Mouse (Mus musculus) Patski (cell line): ENCODE data around the gene Kcng1. TPM values are rescaled to one million over a fixed set of nuclear protein-coding genes. Genes with fewer than 3 reads are reported as not detected.

Experiments used
- ATAC-seq: fragments of 100-300 bp; one replicate; pipeline ENCODE4 v1.8.0; 2021
- CTCF ChIA-PET: fragments of 350-600 bp; sonication (Branson Sonifier 250); formaldehyde crosslinking; loops from one replicate; lab custom pipeline; 2022; ENCODE audit warnings: inconsistent platforms; lab: Charles Lee
- POLR2A ChIA-PET: fragments of 350-600 bp; sonication (Branson Sonifier 250); formaldehyde crosslinking; loops from one replicate; lab custom pipeline; 2022; ENCODE audit warnings: antibody characterized with exemption, inconsistent platforms; lab: Charles Lee
- DNase-seq: peaks from one replicate; pipeline ENCODE4 v3.0.0-alpha.2; 2011; ENCODE audit warnings: low read depth, low spot score
- H3K27me3 ChIP-seq: fragments of 371-371 bp; one replicate; pipeline ENCODE4 v1.5.1; 2021
- CTCF ChIP-seq: fragments of 100-300 bp; IDR thresholded peaks from one replicate; pipeline ENCODE4 v1.5.1; 2021
- in situ Hi-C: fragments of 300-500 bp; cut with MboI; formaldehyde crosslinking; loops from 3 replicates; pipeline ENCODE4 v1.11.1; 2018; ENCODE audit warnings: low pct_unique_long_range_greater_than_20kb, mixed read lengths
- polyA plus RNA-seq: library from polyadenylated mRNA; unstranded; gene quantifications from one replicate; pipeline ENCODE4 v1.2.3, GENCODE M21; 2021

The Kcng1 gene
- polyA plus RNA-seq, 1 experiment from 2014 or later: not detected

DNA sequence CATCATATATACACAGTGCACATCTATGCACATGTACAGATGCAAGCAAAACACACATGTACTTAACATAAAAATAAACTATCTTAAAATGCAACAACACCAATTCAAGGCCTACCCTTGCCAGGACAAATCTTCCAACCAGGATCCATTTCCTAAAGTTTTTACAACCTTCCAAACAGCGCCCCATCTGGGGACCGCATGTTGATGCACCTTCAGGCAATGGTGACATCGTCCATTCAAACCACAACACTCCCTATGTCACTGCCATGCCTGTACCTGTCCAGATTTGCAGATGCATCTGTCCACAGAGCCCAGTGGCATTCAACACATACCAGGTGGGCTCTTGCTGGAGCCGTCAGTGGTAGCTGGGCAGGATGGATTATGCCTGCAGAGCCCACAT, 38.3 kb downstream of the Kcng1 start:
- ATAC-seq (no peak), DNase-seq (no peak)
- peaks cover 3% of the 10 kb centered on the region for H3K27me3 ChIP-seq
- TF ChIP-seq CTCF: peak; percentile 35
- ChIA-PET CTCF (no interaction called here), POLR2A (no interaction called here)
- in situ Hi-C loops: no loop called here

DNA sequence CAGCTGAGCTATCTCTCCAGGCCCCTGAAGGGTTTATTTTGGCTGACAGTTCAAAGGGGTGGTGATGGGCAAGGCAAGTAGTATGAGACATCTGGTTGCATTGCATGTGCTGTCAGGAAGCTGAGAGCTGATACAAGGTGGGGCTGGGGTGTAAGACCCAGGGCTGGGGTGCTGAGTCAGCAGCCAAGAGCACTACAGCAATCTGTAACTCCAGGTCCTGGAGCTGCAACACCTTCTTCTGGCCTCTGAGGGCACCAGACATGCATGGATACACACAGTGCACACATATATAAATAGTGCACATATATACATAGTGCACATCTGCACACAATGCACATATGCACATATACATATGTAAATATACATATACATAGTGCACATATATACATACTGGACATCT, 38.7 kb downstream of the Kcng1 start:
- ATAC-seq: no peak
- ChIA-PET CTCF (no interaction called here), POLR2A (no interaction called here)
- in situ Hi-C loops: no loop called here
- peaks cover 3% of the 10 kb centered on the region for H3K27me3 ChIP-seq
- DNase-seq: no peak
- no peak for TF ChIP-seq CTCF

DNA sequence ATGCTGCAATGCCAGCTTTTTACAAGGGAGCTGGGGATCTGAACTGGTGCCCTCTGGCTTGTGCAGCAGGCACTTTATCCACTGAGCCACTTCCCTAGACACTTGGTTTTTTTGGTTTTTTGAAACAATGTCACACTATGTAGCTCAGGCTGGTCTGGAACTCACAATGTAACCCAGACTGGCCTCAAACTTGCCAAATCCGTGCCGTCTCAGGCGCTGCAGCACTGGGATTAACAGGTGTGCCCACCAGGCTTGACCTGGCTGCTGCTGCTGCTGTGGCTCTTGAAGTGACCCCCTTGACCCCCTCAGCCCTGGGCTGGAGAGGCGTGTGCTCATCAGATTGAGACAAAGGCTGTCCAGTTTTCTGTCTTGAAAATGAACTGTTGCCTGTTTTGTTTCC, 43.2 kb downstream of the Kcng1 start:
- CTCF ChIA-PET: no interaction called here
- POLR2A ChIA-PET: interaction anchor here (0.7 kb wide), 1 partner anchor 9 kb away, joined by 3 read pairs; no protein-coding TSS in a partner anchor
- no peak for ATAC-seq
- TF ChIP-seq CTCF: no peak
- in situ Hi-C loops: no loop called here
- no peaks in the 10 kb centered on the region for H3K27me3 ChIP-seq
- DNase-seq: no peak

DNA sequence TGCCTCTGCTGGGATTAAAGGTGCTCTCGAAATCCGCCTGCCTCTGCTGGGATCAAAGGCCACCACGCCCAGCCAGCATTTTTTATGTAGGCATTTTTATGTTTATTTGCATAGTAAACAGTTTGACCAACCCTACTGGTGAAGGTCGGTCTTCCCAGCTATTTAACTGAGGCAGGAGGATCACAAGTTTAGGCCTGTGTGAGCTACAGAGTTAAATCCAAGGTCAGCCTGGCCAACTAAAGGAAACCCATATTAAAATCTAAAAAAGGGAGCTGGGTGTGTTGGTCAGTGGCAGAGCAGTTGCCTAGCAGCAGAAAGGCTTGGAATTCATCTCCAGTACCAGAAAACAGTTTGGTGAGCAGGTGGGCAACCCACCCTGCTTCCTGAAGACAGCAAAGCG, 48.2 kb downstream of the Kcng1 start:
- no peaks in the 10 kb centered on the region for H3K27me3 ChIP-seq
- CTCF ChIA-PET: no interaction called here
- ATAC-seq (no peak), DNase-seq (no peak)
- in situ Hi-C loops: no loop called here
- no peak for TF ChIP-seq CTCF
- POLR2A ChIA-PET: no interaction called here

DNA sequence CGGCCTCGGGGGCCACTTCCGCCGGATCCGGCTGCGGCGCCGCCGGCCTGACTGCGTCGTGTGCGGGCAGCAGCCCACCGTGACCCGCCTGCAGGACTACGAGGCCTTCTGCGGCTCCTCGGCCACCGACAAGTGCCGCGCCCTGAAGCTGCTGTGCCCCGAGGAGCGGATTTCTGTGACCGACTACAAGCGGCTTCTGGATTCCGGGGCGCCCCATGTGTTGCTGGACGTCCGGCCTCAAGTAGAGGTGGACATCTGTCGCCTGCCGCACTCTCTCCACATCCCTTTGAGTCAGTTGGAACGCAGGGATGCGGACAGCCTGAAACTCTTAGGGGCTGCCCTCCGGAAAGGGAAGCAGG, 50.1 kb downstream of the Kcng1 start:
- ChIA-PET POLR2A (no interaction called here), CTCF (interaction anchor here (1.1 kb wide), 1 partner anchor 9 kb away, joined by 3 read pairs; no protein-coding TSS in a partner anchor)
- no peak for ATAC-seq
- in situ Hi-C loops: no loop called here
- no peaks in the 10 kb centered on the region for H3K27me3 ChIP-seq
- TF ChIP-seq CTCF: no peak
- DNase-seq: no peak

DNA sequence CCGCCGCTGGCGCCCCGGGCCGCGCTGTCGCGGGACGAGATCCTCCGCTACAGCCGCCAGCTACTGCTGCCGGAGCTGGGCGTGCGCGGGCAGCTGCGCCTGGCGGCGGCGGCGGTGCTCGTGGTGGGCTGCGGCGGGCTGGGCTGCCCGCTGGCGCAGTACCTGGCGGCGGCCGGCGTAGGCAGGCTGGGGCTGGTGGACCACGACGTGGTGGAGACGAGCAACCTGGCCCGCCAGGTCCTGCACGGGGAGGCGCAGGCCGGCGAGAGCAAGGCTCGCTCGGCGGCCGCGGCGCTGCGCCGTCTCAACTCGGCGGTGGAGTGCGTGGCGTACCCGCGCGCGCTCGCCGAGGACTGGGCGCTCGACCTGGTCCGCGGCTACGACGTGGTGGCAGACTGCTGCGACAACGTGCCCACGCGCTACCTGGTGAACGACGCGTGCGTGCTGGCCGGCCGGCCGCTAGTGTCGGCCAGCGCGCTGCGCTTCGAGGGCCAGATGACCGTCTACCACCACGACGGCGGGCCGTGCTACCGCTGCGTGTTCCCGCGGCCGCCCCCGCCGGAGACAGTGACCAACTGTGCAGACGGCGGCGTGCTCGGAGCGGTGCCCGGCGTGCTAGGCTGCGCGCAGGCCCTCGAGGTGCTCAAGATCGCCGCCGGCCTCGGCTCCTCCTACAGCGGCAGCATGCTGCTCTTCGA, 50.6 kb downstream of the Kcng1 start:
- H3K27me3 ChIP-seq: no peaks in the 10 kb centered on the region
- ChIA-PET CTCF (no interaction called here), POLR2A (no interaction called here)
- no peak for TF ChIP-seq CTCF
- in situ Hi-C loops: no loop called here
- peak; percentile 32 for ATAC-seq
- no peak for DNase-seq

- CTCF ChIA-PET: interaction anchor here (1.7 kb wide), 1 partner anchor 15 kb away, joined by 4 read pairs; no protein-coding TSS in a partner anchor
These were observed 51.4 kb downstream of the Kcng1 start, which contains the start of the genes Gm20716, Dpm1 and Mocs3 for GRCm38 (mm10) chr2:168230026-168230728. Gene Gm20716 (minus strand): TSS chr2:168230364. Gene Dpm1 (minus strand): TSS chr2:168230591. Gene Mocs3 (plus strand): TSS chr2:168230622.

GRCm38 (mm10) chr2:168229116-168230025, 52.2 kb downstream of the Kcng1 start:
- no peak for DNase-seq
- H3K27me3 ChIP-seq: no peaks in the 10 kb centered on the region
- TF ChIP-seq CTCF: no peak
- in situ Hi-C loops: no loop called here
- ChIA-PET CTCF (interaction anchor here (1.7 kb wide), 1 partner anchor 15 kb away, joined by 4 read pairs; no protein-coding TSS in a partner anchor), POLR2A (interaction anchor here (0.6 to 0.7 kb wide), 2 partner anchors 159 to 165 kb away, joined by 3 read pairs; no protein-coding TSS in a partner anchor)
- peak; percentile 31 for ATAC-seq

More at GRCm38 (mm10) chr2:168230026-168230728, 51.4 kb downstream of the Kcng1 start, which contains the start of the genes Gm20716, Dpm1 and Mocs3:
- no peaks in the 10 kb centered on the region for H3K27me3 ChIP-seq
- TF ChIP-seq CTCF: no peak
- ATAC-seq (peak; percentile 80), DNase-seq (peak; percentile 63)
- in situ Hi-C loops: no loop called here
- POLR2A ChIA-PET: interaction anchor here (0.6 kb wide), 1 partner anchor 165 kb away, joined by 3 read pairs; no protein-coding TSS in a partner anchor

DNA sequence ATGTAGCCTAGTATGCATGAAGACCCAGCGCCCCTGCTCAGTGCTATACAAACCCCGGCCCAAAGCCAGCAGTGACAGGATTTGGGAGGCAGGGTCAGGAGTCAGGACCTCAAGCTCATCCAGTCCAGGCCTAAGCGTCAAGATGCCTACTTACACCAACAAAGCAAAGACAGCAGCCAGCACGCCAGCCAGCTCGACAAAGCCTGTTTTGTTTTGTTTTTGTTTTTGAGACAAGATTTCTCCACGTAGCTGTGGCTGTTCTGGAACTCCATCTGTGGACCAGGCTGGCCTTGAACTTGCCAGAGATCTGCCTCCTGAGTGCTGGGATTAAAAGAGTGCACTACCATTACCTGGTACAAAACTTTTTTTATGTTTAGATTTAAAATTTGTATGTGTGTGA, 58.2 kb downstream of the Kcng1 start:
- CTCF ChIA-PET: no interaction called here
- no peak for ATAC-seq
- POLR2A ChIA-PET: no interaction called here
- DNase-seq: no peak
- in situ Hi-C loops: no loop called here
- no peaks in the 10 kb centered on the region for H3K27me3 ChIP-seq
- TF ChIP-seq CTCF: no peak

GRCm38 (mm10) chr2:168213788-168214397, 67.6 kb downstream of the Kcng1 start:
- no peak for DNase-seq
- ATAC-seq: no peak
- POLR2A ChIA-PET: no interaction called here
- in situ Hi-C loops: no loop called here
- peak; percentile 27 for TF ChIP-seq CTCF
- CTCF ChIA-PET: interaction anchor here (0.8 to 1.5 kb wide), 5 partner anchors 11 to 98 kb away, joined by 3 to 5 read pairs (median 4); no protein-coding TSS in a partner anchor
- H3K27me3 ChIP-seq: no peaks in the 10 kb centered on the region

Other genes starting within 250 kb of the Kcng1 start
- 40.3 TPM for gene Pard6b, start 200.7 kb downstream of the Kcng1 start, polyA plus RNA-seq
- gene Adnp, start 74.6 kb downstream of the Kcng1 start, polyA plus RNA-seq: 18.6 TPM
- 70.8 TPM for gene Gm20716, start 51.4 kb downstream of the Kcng1 start, polyA plus RNA-seq
- gene Dpm1, start 51.1 kb downstream of the Kcng1 start, polyA plus RNA-seq: 15.8 TPM
- gene Mocs3, start 51.1 kb downstream of the Kcng1 start, polyA plus RNA-seq: 10.3 TPM